Mouse (Mus musculus) MN1 (cell line): ENCODE data around the gene Ubp1.

Experiments
- DNase-seq: peaks from one replicate; pipeline ENCODE4 v3.0.0-alpha.2; 2016; ENCODE audit warnings: low spot score

Gene Ubp1

DNA sequence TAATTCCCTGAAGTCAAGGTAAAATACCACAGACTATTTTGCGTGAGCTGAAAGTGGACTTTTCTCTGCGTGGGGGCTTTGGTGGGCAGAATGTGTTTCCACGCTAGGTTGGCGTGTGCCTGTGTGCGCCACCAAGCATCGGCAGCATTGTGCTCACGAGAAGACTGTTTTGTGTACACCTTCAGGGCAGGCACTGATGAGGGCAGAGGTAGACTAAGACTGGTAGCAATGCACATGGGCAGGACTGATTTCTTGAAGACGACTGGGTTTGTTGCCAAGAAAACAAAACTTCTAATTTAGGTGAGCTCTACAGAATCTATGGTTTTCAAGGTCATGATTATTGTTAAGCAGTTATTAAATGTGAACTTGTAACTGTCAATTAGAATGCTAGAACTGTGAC, 38.7 kb downstream of the Ubp1 start:
- DNase-seq, result no peak

DNA sequence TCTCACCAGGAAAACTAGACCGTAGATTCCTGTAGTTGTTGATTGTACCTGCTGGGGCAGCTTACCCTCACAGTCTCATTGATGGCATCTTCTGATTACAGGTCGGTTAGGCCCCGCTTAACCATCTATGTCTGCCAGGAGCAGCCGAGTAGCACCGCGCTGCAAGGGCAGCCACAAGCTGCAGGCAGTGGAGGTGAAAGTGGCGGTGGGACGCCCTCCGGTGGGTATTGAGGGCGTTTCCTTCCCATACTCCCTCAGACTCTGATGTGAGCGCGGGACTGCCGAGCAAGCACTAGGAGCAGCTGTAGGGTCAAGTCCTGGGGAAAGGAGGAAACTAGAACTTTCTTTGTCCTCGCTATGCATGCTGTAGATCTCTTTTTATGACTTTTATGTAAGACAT, 39.3 kb downstream of the Ubp1 start:
- no peak for DNase-seq

DNA sequence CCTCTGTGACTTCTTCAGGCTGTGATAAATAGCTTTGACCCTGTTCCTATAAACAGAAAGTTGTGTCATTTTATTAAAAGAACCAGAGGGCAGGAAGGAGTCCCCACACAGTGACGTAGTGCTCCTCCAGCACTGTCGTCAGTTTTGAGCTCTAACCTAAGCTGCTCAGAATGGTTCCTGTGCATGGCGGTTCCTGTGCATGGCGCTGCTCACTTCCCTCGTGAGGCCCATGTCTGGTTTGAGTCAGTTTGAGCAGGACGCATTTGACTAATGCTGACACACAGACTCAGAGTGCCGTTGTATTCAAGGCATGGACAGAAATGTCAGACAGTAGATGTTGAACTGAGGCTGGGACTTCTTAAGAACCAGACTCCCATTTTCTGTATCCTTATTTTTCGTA, 40.9 kb downstream of the Ubp1 start:
- DNase-seq, result no peak

DNA sequence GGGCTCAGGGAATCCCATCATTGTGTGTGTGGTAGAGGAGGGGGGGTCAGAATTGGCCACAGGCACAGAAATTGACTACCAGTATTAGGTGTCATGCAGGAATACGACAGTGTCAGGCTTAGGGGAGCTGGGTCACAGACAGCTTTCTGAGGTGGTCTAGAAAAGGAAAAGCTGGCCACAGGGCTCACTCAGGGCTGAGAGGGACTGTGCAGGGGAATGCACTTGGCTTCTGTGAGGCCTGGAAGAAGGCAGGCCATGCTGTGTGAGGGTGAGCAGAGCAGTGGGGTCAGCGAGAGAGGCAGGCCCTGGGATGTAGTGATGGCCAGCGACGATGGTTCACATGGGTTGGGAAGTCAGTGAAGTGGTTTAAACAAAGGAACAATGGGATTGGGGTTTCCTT, 43.1 kb downstream of the Ubp1 start:
- no peak for DNase-seq

DNA sequence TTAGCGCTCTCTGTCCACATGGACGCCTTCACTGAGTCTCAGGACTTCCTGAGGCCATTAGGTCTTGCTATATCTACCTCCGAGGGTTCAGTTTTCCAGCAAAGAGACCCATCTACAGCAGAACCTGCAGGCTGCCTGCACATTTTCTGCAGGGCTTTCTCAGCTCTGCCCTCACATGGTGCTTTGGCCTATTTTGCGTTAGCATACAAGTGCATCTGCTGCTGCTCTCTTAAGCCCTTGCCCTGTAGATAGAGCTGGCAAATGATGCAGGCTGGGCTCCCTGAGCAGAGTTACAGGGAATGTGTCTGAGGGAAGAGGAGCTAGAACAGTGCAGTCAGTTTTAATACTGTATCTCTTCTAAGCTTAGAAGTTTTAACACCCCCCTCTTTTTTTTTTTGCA, 44.2 kb downstream of the Ubp1 start:
- DNase-seq, result no peak

DNA sequence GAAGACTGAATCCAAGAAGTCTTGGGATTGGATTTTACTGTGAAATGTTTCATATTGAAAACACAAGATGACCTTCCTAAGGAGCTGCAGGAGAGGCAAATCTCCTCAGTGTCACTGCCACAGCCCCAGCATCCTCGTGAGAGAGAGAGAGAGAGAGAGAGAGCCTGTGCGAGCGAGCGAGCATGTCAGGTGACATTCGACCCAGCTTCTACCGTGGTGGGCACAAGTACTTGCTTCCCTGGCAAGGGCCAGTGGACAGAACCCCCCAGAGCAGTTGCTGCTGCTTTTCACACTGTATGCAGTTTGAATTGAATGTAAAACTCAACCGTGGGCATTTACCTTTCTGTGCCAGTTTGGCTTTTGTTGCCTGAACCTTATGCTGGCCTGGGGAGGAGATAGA, 44.7 kb downstream of the Ubp1 start:
- DNase-seq, result no peak

DNA sequence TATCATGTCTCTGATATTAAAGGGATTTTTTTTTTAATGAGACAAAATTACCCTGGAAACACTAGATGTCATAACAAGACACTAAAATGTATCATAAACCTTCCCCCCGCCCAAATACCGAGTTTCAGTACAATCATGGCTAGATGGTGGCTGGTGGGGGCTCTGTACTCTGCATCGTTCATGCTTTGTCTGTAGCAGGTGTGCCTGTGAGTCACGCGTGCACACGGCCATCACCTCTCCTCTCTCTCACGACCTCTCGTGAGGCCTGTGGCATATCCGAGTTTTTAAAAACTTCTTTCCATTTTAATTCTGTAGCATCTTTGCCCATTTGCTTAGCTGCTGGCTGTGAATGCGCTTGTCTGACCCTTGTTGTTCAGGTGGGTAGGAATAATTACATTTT, 45.5 kb downstream of the Ubp1 start:
- DNase-seq, result no peak

DNA sequence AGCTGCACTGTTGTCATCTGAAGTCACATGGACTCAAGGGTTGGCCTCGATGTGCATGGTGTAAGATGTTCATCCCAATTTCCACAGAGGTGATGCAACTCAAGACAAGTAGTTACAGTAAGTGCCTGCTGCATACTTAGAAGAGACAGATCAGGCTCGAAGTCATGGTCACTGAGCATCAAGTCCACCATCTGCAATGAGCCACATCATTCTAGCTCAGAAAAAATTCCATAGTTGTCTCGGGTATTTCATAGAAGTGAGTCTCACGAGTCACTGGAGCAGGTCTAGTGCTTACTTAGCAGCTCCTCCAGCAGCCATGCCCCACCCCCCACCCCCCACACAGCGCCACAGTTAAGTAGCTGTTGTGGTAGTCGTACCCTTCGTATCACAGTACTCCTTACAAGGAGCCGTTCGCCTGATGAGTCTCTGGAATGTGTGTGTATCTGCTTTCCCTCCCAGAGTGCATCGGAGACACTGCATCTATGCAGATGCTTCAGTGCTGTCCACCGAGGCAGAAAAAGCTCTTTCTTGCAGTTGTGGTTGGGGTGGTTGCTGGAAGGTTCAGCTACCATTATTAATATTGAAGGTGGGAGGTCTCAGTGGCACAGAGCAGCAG, 46.6 kb downstream of the Ubp1 start:
- DNase-seq, result no peak

DNA sequence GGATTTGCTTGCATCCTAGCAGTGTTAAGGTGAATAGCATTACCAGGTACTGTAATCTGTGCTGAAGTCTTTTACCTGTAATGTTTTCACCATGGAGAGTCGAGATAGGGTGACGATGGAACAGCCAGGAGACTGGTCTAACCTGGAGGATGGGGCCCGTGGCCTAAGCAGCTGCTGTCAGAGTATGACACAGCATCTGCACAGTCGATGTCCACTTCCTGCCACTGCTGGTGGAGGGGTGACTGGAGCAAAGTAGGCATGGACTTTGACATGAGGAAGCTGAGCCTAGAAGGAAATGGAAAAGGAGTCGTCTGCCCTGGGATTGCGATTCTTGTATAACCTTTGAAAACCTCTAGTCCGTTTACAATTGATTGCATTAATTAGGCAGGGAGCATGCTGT, 47.9 kb downstream of the Ubp1 start:
- DNase-seq, result no peak

DNA sequence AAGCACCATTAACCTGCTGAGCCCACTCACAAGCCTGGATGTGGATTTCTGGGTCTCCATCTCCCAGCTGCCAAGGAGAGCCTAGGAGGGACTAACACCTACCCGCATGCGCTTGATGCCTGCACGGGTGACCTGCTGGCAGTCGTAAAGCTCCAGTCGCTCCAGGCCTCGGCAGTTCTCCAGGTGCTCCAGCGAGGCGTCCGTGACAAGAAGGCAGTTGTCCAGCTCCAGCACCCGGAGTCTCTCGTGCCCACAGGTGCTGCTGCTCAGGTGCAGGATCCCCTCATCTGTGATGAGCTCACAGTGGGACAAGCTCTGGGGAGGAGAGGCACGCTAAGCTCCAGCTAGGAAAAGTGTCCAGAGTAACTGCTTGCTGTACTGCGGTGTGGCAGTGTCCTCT, 48.6 kb downstream of the Ubp1 start:
- DNase-seq, result no peak

DNA sequence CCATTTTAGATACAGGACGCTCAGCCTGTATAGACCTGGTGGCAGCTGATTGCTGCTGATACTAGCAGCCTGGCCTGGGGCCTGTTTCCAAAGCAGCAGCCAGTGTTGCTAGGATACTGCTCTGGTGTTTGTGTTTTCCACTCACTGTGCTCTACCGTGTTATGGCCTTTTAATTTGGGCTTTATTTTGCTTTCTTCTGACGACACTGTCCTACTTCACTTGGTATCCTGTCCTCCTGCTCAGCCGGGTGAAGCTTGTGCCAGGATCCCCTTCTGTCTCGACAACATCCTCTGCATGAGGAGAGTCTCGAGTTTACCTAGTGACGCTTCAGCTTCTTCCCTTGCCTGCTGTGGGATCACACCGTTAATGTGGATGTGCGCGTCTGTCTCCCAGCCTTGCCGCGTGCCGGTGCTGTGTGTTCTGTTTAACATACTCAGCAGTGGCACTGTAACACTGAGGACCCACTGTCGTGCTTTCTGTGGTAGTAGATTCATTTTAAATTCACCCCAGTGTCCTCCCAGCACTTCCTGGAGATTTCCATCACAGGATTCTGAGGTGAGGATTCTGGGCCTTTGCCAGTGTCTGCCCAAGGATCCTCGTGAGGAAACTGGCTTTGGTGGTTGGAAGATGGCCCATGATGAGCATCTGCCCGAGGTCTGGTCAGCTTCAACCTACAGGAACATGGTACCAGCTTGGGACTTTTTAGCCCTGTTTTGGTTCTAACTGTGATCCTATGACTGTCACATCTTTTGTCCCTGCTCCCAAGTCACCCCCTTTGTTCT, 50.6 kb downstream of the Ubp1 start:
- peak; percentile 82 for DNase-seq

DNA sequence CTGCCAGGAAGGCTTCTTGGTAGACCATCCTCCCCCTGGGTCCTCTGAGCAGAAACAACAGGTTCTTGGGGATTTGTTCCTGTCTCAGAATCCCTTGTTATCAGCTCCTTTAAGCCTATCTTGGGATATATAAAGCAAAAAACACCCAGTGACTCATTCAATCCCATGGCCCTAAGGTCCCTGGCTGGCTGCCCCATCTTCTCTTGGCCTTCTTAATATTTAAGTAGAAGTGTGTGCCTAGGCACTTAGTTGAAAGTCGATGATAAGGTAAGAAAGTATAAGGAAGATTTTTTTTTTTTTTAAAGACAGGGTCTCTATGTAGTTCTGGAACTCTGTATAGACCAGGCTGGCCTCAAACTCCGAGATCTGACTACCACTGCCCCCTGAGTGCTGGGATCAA, 51.7 kb downstream of the Ubp1 start:
- DNase-seq, result no peak

DNA sequence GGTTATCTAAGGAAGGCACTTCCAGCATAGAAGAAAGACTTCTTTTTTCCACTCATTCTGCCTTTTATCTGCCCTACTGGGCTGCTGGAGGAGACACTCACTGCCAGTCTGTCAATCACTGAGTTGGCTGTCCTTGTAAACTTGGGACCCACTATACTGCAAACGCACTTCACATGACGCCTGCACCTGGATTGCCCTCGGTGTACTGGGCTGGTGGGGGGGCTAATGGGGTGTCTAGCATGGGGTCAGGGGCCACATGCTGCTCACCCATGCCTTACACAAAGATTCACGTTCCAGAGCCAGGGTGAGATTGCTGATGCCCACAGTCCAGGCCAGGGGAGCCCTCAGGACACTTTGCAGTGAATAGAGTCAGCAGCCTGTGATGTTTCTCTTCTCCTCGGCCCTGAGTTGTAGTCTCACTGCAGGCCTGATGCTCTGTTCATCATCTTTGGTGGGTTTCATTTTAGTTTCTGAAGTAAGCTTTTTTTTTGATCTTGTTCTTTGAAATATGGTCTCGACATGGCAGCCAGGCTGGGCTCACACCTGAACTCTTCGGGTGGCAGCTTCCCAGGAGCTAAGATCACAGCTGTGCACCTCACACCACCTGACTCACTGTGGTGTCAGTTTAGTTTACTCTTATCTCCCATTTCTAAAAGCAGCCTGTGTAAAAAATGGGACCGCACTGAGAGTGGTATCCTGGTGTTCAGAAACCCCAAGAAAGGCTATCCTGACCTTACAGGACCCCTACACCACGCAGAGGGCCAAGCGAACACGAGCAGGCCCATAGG, 52.3 kb downstream of the Ubp1 start:
- DNase-seq, result no peak

DNA sequence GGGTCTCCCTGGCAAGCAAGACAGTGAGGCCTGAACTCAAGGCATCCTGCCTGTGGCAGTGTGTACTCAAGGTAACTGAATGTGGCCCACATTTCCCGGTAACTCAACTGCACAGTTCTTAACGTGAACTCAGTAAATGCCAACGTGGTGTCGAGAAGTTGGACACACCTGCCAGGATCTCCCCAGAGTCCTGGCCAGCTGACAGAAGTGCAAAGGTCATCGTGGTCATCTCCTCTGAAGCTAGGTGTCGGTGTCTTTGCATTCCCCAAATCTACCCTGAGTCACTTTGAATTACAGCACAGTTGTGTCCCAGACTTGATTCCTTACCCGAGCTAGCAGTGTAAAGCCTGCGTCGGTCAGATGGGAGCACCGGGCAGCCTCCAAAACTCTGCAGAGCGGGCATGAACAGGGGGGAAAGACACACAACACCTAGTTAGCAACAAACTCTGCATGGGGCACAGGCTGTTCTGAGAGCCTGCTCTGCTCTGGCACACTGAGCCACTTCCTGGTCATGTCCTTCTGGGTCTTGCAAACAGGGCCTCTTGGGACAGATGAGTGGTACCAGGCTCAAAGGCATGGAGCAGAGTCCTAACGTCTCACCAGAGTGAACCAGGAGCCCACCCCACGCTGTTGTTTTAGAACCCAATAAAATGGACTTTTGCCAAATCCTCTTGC, 54.3 kb downstream of the Ubp1 start:
- no peak for DNase-seq

DNA sequence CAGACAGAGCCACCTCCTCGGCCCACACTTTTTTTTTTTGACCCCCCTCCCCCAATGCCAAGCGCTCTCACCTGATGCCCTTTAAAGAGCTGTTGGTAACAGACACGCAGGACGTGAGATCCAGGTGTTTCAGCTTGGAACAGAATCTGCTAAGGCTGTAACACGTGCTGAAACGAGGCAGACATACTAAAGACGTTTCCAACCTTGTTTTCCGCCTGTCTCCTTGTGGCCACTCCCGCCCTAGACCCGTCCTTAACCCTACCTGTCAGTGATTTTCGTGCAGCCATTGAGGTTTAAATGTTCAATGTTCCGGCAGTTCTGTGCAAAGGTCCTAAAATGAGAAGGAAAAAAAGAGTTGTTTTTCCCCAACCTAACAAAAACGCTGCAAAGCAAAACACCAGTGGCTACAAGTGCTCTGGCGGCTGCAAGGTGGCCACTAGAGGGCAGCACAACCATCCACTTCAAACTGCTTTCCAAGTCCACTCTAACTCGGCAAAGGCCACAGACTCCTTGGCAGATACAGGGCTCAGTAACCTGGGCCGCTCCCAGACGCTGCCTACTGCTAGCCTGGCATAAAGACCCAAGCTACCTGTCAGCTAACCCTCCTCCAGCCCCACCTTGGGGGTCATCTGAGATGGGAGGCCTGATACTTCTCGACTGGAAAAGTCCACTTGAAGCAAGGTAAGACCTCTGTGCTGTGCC, 60.0 kb downstream of the Ubp1 start:
- peak; percentile 82 for DNase-seq

DNA sequence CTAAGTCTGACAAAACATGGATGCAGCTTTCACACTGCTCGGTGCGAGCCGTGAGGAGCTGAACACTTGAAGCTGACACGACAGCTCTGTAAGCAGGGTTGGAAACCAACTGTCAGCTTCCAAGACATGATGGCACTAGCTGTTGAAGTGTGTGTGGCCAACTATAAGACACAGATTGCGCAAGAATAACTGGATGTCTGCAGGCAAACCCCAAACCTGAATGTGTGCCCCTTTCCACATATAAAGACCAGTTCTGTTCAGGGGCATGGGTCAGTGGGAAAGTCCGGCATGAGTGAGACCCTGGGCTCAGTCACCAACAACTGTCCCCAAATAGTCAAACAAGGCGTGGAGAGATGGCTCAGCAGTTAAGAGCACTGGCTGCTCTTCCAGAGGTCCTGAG, 62.1 kb downstream of the Ubp1 start:
- no peak for DNase-seq

DNA sequence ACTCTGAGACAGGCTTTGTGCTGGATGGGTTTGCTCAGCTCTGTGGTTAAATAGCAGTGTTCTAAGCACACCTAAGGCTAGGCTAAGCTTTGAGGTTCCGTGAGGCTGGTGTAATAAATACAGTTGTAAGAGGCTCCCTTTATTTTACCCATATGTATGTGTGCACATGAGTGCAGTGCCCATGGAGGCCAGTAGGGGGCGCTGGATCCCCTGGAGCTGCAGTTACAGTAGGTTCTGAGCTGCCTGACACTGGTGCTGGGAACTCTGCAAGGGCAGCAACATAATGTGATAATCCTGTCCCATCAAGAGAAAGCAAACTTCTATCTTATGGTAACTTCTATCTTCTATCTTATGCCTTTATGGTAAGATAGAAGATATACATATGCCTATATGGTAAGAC, 67.6 kb downstream of the Ubp1 start:
- no peak for DNase-seq

DNA sequence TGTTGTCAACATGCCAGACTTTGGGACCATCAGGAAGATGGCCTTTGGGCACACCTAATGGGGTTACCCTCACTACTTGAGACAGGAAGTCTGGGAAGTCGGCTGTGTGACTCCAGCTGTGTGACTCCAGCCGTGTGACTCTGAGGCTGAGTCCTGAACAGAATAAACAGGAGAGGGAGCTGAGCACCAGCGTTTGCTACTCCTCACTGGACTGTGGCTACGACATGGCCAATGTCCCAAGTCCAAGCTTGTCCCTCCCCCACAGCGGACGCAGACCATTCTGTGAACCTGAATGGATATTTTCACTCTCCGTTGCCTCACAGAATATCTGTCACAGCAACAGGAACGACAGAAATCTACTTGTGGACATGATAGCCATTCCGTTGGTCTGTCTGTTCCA, 76.1 kb downstream of the Ubp1 start:
- DNase-seq, result no peak

DNA sequence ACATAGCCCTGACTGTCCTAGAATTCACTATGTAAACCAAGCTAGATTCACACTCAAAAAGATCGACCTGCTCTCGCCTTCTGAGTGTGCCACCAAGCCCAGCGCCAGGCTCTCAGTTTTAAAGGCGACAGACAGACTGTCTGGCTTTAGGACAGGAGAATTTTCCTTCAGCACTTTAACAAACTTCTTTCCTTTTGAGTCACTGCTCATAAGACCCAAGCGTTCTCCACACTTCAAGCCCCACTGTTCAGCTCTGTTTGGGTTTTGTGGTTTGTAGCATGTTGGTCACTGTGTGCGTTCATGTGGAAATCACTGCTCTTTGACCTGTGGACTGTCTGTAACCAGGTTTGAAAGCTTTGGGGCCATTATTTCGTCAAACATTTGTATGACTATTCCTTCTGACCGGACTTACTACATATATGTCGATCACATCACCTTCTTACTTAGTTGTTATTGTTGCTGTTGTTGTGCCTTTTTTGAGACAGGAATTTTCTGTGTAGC, 77.2 kb downstream of the Ubp1 start:
- no peak for DNase-seq

DNA sequence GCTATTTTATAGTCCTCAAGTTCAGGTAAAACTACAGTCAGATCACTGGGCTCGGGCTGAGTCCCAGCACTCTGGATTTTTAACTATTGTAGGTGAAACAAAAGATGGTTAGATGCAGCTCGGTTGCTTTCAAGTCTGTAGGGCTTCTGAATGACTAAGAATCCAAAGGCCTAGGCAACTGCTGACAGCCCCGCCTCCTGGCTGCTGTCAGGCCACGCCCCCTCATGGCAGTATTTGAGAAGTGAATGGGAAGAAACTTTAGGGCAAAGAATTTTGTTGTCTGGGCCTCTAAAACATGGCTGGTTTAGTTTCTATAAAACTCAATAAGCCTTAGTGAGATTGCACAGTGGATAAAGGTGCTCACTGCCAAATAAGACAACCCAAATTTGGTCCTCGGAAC, 78.8 kb downstream of the Ubp1 start:
- DNase-seq, result no peak

DNA sequence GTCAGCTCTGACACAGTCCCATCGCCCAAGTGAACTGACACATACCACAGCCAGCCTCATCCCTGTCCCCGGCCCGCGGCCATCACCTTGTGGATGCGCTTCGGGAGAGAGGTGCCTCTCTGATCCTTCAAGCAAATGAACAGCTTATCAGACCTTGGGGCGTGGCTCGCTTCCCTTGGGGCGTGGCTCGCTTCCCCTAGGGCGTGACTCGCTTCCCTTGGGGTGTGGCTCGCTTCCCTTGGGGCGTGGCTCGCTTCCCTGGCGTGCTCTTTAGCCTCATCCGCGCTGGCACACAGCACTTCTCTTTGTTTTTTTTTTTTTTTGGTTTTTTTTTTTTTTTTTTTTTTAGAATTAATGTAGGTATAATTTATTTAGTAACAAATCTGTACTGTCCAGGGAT, 80.5 kb downstream of the Ubp1 start:
- DNase-seq, result no peak

DNA sequence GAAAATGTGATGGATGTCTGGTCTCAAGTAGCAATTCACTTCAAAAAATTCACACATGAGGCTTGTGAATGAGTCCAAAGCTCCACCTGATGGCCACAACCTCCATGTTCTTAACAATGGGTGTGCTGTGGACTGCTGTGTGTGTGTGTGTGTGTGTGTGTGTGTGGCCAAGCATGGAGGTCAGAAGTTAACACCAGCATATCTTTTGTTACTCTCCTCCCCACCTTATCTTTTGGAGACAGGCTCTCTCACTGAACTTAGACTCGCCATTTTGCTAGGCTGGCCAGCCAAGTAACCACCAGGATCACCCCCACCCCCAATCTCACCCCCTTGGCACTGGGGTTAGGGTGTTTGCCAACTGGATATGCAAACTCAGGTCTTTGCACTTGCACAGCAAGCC, 83.3 kb downstream of the Ubp1 start:
- no peak for DNase-seq
